Mouse (Mus musculus): ENCODE results near the gene Trat1. TPM values are rescaled to one million over a fixed set of nuclear protein-coding genes. Genes with fewer than 3 reads are reported as not detected.

Trat1 gene
- under 1 TPM; 0.17 to 0.23 TPM for total RNA-seq (2021)

- DNase-seq = no peak
Measured at GRCm38 (mm10) chr16:48771971-48772445, at the start of gene Trat1. Gene Trat1 (minus strand): TSS chr16:48772021.

GRCm38 (mm10) chr16:48818524-48818923 is 46.7 kb upstream of the Trat1 start:
- no peak for DNase-seq

- no peak for DNase-seq
Measured at GRCm38 (mm10) chr16:48816695-48817094, 44.9 kb upstream of the Trat1 start, which contains the start of gene Retnlb. Gene Retnlb (plus strand): TSS chr16:48816856.

GRCm38 (mm10) chr16:48811881-48812436 is 40.1 kb upstream of the Trat1 start:
- no peak for DNase-seq

- DNase-seq = no peak
Measured at GRCm38 (mm10) chr16:48809374-48809773, 37.6 kb upstream of the Trat1 start.

- no peak for DNase-seq
Measured at GRCm38 (mm10) chr16:48806521-48806920, 34.7 kb upstream of the Trat1 start.

GRCm38 (mm10) chr16:48805412-48805811 is 33.6 kb upstream of the Trat1 start:
- DNase-seq = no peak

- no peak for DNase-seq
Measured at GRCm38 (mm10) chr16:48800906-48801305, 29.1 kb upstream of the Trat1 start.

GRCm38 (mm10) chr16:48799470-48799869 is 27.6 kb upstream of the Trat1 start:
- DNase-seq = no peak

GRCm38 (mm10) chr16:48798285-48798684 is 26.5 kb upstream of the Trat1 start:
- no peak for DNase-seq

GRCm38 (mm10) chr16:48788704-48789185 is 16.9 kb upstream of the Trat1 start:
- DNase-seq = no peak

GRCm38 (mm10) chr16:48786258-48786657 is 14.4 kb upstream of the Trat1 start:
- no peak for DNase-seq

- no peak for DNase-seq
Measured at GRCm38 (mm10) chr16:48777254-48777653, 5.4 kb upstream of the Trat1 start.

- DNase-seq = no peak
Measured at GRCm38 (mm10) chr16:48769183-48769582, 2.6 kb downstream of the Trat1 start.

GRCm38 (mm10) chr16:48760643-48761481 is 11.0 kb downstream of the Trat1 start:
- DNase-seq = no peak

- DNase-seq = no peak
Measured at GRCm38 (mm10) chr16:48750145-48750827, 21.5 kb downstream of the Trat1 start.

GRCm38 (mm10) chr16:48745418-48745817 is 26.4 kb downstream of the Trat1 start:
- no peak for DNase-seq

- DNase-seq = no peak
Measured at GRCm38 (mm10) chr16:48745011-48745410, 26.8 kb downstream of the Trat1 start.

- DNase-seq = no peak
Measured at GRCm38 (mm10) chr16:48741549-48741948, 30.3 kb downstream of the Trat1 start.

- no peak for DNase-seq
Measured at GRCm38 (mm10) chr16:48739974-48740373, 31.8 kb downstream of the Trat1 start.

GRCm38 (mm10) chr16:48738429-48738828 is 33.4 kb downstream of the Trat1 start:
- no peak for DNase-seq

- no peak for DNase-seq
Measured at GRCm38 (mm10) chr16:48736890-48737289, 34.9 kb downstream of the Trat1 start.

- no peak for DNase-seq
Measured at GRCm38 (mm10) chr16:48720259-48720658, 51.6 kb downstream of the Trat1 start.
